Mouse (Mus musculus) cerebellum, adult (tissue): Measurements from ENCODE around the gene Plscr3.

Experiments used
- ATAC-seq: cut with Nextera tagmentation; 2 replicates; pipeline ENCODE4 v1.9.2; 2017; ENCODE audit warnings: mild to moderate bottlenecking, moderate library complexity, mixed read lengths; ENCODE audit not compliant: insufficient number of reproducible peaks, low FRiP score, low TSS enrichment

The Plscr3 gene

DNA sequence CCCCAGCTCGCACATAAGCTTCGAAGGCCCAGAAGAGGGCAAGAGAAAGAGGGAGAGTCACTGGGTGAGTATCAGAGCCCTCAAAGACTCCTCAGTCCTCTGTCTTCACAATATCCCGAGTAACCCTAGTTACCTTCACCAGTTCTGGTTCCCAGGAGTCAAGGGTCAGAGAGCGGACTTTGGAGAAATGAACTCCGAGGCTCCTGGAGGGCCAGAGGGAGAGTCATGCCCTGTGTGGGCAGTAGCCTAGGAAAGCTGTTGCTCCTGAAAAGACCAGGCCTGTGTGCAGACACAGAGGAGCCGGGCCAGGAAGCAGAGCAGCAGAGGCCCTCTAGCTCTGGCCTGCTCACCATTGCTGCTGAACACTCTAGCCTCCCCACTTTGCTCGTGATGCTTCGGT lies 38.5 kb downstream of the Plscr3 start:
- ATAC-seq, result no peak

DNA sequence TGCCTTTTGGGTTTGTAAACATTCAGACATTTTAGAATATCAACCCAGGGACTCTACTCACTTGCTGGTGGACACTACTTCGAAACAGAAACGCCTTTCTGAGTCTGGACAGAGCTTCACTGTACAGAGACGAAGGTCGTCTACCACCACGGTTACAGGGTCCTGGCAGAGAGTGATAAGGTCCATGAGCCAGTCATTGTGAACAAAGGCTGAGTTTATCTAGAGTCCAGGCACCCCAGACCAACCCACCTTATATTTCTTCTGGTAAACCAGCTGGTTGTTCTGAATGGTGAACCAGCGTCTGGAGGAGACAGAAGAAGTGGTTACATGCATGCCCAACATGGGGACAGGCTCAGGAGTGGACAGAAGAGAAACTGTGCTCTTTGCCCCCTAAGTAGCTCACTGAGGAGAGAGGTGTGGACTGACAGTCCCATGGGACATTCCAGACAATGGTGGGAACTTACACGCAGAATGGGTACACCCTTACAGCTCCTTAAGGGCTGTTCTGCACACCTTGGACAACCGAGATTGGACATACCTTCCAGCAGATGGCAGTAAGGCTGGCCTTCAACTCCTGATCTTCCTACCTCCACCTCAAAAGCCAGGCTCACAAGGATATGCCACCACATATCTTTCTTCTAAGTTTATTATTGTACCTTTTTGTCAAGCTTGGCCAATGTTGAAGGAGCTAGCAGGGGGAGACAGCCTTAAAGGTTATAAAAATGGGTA lies 40.9 kb downstream of the Plscr3 start:
- ATAC-seq, result no peak

DNA sequence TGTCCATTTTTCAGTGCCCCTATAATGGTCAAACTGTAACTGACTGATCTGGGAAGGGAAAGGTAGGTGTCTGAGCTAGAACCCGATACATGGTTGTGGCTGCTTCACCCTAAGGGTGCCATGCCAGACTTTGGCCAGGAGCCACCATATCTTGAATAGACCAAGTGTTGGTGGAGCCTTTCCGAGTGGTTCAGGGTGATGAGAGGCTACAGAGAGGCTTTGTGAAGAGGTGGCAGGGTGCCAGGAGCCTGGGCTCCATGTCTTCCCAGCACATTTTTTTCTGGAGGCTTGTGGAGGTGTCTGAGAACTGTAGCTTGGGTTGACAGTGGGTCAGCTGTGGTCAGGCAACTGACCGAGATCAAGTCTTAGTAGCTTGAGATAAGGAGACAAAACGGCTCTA lies 45.3 kb downstream of the Plscr3 start:
- ATAC-seq, result no peak

DNA sequence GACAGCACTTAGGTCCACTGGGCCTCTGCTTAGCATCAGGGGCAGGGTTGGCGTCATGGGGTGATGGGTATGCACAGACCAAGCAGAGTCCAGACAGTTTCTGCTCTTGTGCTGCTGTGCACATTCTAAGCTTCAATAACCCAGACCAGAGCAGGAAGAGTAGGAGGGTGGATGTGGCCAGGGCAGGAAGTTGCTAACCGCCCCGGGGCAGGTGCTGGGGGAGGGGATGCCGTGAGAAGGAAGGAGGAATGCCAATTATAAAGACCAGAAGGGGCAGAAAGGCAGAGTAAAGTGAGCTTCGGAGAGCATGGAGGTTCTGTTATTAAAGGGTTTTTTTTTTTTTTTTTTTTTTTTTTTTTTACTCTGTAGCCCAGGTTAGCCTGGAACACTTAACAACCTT lies 48.5 kb downstream of the Plscr3 start:
- ATAC-seq, result no peak

DNA sequence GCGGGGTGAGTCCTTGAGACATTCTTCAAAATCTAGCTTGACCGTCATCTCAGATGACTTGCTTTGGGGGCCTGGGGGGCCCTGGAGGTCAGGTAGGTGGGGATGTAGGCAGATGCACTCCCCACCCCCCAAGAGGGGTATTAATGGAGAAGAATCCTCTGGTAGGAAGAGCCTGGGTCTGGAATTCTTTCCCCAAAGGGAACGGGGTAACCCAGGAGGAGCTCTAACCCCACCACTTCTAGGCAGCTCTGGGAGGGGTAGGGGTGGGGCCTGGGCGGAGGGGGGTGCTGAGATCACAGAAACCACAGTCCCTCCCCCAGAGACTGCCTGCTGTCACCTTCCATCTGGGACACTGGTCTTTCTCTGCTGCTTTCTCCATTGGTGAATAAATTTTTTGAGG lies 49.1 kb downstream of the Plscr3 start, which contains the start of gene Acap1:
TSS of gene Acap1 (minus strand) at position 249 of the 400 bp plus-strand sequence.
- no peak for ATAC-seq

DNA sequence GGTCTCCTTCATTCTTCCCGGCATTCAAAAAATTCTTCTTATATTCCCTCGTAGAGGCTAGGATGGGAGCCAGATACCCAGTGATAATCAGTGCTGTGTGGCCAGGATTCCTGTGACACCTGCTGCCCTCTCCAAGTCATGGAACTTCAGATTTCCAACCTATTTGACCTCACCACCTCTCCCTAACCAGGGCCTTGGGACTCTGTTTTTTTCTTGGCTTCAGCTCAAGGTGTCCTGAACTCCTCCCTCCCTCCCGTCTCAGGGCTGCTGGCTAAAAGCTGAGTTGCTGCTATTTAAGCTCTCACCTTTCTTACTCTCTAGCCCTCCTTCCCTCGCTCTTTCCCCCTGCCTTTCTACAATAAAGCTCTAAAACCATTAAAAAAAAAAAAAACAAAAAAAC lies 53.7 kb downstream of the Plscr3 start:
- no peak for ATAC-seq

DNA sequence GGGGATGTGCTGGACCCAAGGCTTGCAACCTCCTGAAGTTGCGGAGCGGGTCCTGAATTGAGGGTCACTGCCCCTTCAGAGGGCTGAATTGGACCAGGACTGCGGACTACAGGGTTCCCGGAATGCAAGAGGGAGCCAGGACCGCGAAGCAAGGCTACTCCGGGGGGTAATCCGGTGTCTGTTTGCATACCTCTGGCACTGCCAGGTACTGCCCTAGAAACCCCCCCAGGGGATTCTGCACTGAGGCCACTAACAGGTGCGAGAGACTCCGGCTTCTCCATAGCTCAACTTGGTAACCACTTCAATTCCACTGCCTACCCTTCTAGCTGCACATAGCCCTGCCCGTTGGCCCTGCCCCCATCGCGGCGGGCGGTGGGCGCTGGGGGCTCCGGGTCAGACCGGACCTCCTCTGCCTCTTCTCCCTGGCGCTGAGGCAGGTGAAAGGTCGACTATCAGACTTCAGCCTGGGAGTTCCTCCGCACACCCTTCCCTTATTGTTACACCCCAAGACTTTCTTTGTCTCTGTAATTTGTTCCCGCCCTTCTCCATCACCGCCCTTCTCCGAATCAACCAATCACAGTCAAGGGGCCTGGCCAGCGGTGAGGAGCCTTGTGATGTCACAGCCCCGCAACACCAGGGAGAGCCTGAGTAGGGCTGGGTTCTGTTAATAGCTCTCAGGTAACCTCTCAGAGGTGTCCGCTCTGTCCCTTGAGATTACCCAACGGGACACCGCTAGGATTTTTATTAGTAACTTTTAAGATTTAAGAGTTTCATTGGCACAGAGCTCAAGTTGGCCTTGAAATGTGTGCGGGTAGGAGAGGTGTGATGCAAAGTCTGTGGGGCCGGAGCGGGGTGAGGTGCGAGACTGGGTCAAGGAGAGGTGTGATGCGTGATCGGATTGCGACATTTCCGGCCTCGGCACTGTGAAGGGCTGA lies 54.6 kb downstream of the Plscr3 start, which contains the start of the genes 2810408A11Rik and Neurl4:
TSS of gene 2810408A11Rik (minus strand) at position 517 of the 935 bp plus-strand sequence.
TSS of gene Neurl4 (plus strand) at position 602 of the 935 bp plus-strand sequence.
- peak; percentile 94 for ATAC-seq

DNA sequence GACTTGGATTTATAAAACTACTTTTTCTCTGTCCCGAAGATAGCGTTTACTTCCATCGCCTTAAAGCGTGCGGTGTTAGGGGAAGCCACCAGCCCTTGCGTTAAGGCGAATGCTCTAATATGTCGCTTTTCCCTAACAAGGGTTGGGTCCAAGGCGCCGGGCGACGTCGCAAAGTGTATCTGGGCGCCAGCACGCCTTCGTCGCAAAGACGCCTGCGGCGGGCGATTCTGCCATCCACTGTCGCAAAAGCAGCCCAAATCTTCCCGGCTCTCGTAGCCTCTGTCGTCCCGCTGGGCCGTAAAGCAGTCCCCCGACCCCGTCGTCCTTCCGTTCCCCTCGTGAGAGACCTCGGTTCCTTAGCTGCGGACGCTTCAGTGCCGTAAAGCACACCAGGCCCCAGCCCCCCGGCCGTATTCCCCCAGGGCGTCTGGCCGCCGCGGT lies 55.2 kb downstream of the Plscr3 start:
- peak; percentile 51; the same call in 1 of the 2 replicates for ATAC-seq
